Mouse (Mus musculus): ENCODE measurements around the gene Card14.
"Not testable (repeated sequence)": the region's sequence is repeated elsewhere in the genome, so short reads cannot be mapped to it uniquely, and the experiment has no call there.

The Card14 gene

DNA sequence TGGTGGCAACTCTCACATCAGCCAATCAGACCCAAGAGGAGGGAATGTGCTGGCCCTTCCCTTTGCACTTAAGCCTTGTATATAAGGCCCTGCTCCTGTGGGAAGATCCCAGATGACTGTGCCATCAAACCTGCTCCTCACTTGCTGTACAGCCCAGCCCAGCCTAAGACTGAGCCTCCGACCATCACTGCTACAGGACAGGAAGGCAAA is at the start of gene Card14:
Card14 (plus strand) TSS at position 111 of the 210 bp plus-strand sequence.
- no peak for DNase-seq

DNA sequence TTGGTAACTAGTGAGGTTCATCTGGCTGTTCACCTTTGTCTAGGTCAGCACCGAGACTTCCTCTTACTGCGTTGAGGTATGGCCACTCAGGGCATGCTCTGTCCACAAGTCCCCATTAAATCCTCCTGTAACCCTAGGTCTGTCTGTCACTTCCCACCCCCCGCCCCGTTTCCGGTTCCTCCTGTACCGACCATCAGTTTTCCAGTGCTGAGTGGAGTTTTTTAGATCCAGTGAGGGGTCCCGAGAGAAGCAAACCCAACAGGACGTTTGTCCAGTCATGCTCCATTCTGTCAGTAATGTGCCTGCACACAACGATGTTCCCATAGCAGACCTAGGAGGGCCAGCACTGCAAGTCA is 49.4 kb upstream of the Card14 start:
- DNase-seq, result no peak

DNA sequence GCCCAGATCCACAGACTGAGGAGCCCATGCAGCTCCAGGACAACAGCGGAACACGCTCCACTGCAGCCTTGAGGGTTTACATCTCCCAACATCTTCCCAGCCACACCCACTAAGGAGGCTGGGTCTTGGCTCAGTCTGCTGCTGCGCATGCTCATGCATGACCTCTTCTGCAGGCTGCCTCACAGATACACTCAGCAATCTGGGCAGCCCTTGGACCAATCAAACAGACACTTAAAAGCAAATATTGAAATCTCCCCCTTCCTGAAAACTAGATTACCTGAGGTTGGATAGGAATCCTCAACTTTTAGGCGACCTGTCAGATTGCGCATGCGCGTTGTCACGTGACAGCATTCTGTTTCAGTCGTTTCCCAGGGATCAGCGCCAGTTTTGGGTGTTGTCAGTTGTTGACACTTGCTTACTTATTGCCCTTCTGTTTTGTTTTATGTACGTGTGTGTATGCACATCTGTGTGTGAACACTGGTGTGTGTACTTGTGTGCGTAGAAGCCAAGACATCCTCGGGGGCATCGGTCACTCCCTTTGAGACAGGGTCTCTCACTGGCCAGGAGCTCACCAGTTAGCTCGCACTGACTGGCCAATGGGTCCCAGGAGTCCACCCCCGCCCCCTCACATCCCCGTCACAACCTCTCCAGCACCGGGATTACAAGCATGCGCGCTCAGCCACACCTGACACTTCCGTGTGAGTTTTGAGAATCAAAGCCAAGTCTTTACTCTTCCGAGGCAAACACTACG is 48.8 kb upstream of the Card14 start:
- DNase-seq, result peak; percentile 77

DNA sequence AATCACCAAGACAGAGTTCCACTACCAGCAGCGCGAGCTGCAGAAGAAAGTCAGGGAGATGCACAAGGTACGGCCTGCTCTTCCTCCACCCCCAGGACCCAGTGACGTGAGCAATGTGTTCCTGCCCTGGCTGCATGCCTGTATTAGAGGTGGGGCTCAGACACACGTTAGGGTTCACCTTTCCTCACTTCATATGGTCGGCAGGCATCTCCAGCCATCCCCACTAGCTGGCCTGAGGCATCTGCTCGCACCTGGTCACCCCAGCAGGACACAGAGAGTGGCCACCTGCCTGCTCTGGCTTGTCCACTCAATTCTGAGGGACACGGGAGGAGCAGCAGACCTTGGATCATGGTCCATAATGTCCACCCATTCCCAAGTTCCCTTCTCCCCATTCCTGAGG is 47.6 kb upstream of the Card14 start:
- DNase-seq, result no peak

DNA sequence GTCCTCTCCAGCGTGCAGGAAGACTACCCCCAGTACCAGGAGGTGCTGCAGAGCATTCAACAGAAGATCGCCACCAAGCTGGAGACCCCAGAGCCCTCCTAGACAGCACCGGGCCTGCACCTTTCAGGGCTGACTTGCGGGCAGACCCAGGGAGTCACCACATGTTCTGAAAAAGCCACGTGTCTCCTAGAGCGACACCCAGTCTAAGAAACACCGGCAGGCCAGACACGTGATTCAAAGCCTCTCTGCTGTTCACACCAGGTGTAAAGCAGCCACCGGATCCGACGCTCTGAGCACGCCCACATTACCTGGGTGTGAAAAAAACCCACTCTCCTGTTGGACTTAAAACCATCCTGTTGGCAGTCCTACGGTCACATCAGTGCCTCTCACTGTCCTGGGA is 43.2 kb upstream of the Card14 start:
- no peak for DNase-seq

DNA sequence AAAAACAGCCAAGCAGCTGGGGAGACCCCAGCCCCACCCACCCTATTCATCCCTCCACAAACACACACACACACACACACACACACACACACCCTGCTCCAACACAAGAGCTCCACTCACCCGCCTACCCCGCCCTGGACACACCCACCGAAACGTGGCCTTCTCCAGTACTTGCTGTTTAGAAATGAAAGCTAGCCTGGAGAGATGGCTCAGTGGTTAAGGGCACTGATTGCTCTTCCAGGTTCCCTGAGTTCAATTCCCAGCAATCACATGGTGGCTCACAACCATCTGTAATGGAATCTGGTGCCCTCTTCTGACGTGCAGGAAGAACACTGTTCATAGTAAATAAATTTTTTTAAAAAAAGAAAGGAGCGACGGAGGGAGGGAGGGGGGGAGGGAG is 41.8 kb upstream of the Card14 start:
- DNase-seq, result no peak

DNA sequence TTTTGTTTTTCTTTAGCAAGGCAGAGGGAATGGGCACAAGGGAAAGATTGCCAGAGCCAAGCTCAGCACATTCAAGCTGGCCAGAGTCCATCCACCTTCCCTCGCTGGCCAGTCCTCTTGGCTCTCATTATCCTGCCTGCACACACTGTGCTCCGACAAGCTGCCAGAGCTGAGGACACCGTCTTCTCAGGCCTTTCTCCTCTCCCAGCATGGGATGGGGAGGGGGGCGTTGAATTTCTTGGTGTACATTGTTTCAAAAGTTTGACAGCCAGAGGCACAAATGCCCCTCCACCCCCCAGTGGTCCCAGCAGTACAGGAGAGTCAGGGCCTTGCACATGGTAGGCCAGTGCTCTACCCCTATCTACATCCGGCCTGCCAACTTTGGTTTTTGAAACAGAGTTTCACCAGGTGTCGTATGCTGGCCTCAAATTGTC is 40.3 kb upstream of the Card14 start:
- peak; percentile 79 for DNase-seq

DNA sequence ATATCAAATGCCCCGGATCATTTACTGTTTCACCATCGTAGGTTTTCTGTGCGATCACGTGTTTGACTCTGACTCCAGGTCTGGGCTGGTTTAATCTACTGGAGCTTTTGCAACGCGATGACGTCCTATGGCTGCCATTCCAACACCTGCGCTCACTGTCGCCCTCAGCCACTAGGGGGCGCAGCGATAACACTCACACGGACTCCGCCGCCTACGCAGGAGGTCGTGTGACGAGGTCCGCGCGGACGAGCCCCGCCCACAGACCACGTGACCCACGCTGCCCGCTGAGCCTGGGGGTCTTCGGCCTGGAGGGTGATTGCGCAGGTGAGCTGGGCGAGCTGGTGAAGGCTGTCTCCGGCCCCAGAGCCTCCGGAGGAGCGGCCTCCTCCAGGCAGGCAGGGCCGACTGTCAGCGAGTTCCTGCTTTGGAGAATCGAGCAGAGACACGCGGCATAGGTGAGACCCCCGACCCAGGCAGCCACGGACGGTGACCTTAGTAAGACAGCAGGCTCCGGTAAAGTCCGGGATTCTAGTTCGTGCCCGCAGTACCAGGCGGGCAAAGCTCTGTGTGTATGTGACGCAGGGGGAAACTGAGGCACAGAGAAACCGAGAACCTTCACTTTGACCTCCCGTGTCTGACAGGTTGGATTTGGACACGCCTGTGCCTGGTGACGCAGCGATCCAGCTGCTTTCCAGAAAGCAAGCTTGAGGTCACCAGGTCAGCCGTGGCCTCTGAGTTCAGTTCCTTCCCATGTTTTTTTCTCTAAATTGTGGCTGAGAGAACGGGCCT is 39.6 kb upstream of the Card14 start, which contains the start of gene Gaa:
Gaa (plus strand) TSS at position 120 of the 789 bp plus-strand sequence.
- peak; percentile 92 for DNase-seq

DNA sequence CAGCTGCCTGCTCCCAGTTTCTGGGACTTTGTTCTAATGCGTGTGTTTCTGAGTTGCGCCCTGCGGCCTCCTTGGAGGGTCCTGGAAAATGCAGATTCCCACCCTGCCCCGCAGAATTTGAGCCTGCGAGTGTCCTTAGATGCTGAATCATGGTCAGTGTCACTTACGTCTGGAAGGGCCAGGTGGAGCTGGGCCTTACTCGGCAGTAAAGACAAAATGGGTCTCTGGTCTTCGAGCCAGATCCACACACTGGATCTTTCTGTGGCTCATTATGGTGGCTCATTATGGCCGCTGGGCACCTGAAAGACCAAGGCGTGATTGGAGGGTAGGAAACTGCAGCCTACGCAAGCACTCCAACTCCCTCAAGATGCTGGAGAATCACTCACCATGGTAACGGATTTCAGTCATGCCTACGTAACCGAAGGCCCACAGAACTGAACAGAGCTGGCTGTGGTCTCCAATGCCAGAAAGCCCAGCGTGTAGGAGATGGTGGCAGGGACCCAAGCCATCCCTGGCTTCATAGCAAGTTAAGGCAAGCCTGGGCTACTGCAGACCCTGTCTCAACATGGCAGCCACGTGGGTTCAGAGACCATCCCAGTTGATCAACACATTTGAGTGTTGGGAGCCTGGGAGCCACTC is 38.9 kb upstream of the Card14 start:
- no peak for DNase-seq

DNA sequence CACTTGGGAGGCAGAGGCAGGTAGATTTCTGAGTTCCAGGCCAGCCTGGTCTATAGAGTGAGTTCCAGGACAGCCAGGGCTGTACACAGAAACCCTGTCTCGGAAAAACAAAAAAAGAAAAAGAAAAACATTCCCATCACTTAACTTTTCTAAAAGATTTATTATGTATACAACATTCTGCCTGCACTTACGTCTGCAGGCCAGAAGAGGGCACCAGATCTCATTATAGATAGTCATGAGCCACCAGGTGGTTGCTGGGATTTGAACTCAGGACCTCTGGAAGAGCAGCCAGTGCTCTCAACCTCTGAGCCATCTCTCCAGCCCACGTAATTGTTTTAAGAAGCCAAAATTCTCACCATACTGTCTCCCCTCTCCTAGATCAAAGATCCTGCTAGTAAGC is 35.1 kb upstream of the Card14 start:
- DNase-seq, result not testable (repeated sequence)

DNA sequence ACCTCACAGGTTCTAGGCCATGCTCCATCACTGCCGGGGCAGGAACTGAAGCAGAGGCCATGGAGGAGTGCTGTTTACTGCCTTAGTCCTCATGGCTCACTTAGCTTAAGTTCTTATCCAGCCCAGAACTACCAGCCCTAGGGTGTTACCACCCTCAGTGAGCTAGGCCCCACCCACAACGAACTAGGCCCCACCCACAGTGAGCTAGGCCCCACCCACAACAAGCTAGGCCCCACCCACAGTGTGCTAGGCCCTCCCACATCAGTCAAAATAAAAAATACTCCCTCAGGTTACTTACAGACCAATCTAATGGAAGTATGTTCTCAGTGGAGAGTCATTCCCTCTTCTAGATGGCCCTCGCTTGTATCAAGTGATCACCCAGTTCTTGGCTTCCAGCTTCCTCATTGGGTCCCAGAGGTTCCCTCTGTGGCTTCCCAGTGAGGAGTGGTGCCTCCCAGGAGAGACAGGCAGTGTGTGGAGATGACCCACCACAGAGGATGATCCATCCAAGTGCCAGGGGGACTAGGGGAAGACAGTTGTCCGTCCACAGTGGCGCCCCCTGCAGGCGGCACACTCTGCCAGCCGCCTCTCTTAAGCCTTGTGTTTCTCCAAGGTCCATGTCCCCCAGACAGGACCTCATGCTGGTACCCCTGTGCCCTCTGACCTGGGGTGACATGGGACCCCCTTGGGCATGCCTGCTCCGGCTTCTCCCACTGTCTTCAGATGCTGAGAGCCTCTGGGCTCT is 34.2 kb upstream of the Card14 start:
- no peak for DNase-seq

DNA sequence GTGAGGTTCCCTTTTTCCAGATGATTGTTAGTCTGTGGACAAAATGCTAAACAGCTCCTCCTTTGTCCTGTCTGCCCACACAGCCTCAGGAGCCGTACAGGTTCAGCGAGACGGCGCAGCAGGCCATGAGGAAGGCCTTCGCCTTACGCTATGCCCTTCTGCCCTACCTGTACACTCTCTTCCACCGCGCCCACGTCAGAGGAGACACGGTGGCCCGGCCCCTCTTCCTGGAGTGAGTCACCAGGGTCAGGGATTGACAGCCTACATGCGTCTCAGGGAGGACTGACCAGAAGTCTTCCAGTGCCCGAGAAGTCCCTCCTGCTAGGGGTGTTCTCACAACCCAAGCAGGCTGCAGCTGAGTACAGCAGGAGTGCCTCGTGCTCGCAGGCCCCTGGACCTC is 26.5 kb upstream of the Card14 start:
- DNase-seq, result no peak

DNA sequence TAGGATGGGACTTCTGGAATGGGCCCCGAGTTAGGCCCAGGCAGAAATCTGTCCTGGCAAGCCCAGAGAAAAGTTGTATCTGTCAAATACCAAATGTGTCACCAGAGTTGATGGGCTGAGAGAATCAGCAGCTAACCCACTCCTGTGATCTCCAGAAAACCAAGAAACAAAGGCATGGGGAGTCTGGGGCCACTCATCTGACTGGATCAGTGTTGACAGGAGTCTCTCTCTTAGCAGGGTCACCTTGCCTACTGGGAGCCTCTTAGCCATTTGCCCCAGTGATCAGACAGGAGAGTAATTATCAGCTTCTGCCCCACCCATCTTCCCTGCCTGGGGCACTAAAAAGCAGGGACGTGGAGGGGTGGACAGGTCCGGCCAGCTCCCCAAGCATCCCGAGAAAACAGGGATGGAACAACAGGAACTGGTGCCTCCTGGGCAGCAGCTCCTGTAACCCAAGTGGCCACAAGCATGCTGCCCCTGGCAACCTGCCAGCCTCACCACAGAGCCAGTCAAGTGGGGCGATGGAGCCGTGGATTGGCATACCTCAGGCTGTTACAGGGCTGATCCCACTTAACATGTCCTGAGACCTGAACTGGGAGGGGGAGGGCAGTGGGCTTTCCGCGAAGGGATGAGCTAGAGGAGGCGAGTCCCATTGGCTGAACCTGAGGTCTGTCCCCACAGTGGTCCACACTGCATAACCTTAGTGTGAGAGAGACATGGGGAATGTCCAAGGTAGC is 21.6 kb upstream of the Card14 start:
- DNase-seq, result peak; percentile 45

DNA sequence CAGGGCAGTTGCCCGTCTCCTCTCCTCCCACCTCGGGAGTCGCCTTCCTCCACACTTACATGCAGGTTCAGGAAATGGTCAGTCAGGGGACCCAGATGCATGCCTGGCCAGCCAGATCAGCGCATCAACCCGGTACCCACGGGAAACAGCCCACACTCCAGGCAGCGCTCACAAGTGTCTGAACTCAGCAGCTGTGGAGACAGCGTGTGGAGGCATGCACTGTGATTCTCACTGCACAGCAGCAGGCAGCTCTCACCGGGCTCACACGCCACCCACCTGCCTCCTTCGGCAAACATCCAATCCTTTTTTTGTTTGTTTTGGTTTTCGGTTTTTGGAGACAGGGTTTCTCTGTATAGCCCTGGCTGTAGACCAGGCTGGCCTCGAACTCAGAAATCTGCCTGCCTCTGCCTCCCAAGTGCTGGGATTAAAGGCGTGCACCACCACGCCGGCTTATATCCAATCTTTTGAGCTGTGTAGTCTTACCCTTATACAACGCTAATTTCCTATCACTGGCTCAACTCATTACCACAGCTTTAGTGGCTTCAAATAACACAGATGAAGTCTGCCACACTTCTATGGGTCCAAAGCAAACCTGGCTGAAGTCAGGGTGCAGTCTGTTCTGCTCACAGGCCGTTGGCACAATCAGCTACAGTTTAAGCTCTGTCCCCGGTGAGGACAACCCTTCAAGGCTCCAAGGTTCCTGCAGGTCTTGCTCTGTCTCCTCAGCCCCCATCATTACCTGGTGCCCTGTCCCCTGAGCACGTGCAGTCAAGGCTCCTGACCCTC is 20.2 kb upstream of the Card14 start:
- no peak for DNase-seq

DNA sequence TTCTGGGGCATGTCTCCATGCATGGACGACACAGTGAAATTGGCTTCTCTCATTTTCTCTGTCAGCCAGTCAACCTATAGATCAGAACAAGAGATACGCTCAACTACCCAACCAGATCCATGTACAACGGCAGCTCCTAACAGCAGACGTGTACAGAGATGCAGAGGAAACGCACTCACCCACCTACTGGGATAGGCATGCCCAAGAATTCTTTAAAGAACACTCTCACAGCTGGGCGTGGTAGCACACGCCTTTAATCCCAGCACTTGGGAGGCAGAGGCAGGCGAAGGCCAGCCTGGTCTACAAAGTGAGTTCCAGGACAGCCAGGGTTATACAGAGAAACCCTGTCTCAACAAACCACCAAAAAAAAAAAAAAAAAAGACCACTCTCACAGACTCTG is 14.7 kb upstream of the Card14 start:
- not testable (repeated sequence) for DNase-seq

DNA sequence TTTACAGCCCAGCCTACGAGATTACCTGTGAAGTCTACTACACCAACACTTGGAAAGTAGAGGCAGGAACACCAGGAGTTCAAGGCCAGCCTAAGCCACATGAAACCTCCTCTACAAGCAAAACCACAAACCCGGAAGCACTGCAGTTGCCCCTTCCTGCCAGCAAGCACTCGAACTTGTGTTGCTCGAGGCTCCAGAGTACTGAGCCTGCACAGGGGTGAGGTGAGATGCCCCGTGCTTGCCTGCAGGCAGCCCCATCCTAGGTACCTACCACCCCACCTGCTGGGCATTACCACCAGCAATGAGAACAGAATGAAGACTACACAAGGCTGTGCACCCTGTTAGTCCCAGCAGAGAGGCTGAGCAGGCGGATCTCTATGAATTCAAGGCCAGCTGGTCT is 9.6 kb upstream of the Card14 start:
- no peak for DNase-seq

DNA sequence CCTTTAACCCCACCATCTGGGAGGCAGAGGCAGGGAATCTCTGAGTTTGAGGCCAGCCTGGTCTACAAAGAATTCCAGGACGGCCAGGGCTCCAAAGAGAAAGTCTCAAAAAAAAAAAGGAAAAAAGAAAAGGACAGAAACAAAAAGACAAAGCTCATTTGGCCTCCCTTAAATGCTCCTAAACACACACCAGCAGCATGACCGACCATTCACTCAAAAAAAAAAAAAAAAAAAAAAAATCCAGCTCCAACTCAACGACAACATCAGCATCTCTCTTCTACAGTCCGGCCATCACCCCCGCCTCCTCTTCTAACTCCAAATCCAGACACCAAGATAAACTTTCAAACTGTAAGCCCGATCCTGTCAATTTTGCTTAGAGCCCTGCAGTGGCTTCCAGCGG is 8.7 kb upstream of the Card14 start:
- DNase-seq, result no peak

DNA sequence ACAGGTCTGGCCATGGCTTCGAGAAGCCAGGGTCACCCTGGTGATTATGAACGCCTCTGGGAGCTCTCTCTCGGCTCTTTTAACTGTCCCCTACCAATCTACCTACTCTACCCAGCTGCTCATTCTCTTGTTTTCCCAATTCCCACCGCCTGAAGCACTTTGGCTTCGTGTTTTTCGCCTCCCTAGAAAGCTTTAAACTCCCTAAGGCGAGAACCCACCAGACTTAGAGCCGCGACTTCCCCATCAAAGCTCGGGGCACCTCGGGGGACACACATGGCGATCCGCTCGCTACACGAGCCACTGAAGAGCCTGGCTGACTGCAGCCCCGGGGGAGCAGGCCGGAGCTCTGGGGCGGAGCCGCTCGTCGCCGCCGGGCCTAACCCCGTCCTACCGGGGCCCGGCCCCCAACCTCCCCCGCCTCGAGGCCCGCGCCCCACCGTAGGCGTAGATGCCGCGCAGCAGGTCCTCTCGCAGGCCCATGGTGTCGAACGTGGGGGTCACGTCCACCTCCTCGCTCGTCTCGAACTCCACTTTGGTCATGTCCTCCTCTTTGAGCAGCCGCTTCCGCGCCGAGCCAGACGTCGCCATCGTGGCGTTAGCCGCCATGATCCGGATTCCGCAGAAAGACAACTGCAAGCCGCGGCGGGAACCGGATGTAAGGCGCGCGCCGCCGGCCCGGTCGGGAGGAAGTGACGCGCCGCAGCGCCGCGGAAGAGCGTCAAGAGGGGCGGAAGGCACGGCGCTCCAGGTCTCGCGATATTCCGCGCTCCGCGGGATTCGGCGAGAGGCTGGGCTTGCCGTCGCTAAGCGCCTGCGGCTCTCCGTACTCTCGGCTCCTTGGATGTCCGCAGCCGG is 8.0 kb upstream of the Card14 start, which contains the start of gene Eif4a3:
Eif4a3 (minus strand) TSS at position 699 of the 855 bp plus-strand sequence.
- DNase-seq, result peak; percentile 86

DNA sequence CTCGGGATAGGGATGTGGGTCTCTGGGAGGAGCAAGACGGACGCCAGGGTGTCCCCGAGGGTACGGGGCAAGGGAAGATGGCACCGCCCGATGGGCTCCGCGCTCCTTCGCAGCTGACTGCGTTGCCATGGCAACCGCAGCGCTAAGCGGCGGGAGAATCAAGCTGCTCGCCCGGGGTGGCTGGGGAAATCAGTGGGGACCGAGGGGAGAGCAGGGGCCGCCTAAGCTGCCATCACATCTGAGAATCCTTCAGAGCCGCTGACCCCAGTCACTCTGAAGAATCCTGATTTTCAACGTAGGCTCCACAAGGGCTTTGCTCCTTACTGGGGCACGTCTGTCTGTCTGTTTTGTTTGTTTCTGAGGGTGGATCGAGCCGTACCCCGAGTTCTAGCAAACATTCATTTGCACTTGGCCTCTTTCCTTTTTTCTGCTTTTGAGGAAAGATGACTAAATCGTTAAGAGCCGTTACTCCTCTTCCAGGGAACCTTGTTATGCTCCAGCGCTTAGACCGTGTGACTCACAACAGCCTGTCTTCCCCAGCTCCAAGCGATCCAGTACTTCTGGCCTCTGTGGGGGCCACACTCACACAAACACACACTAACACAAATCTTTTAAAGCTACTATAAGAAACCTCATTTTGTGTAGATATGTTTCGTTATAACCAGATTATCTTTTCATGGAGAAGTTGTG is 7.2 kb upstream of the Card14 start:
- DNase-seq, result no peak

DNA sequence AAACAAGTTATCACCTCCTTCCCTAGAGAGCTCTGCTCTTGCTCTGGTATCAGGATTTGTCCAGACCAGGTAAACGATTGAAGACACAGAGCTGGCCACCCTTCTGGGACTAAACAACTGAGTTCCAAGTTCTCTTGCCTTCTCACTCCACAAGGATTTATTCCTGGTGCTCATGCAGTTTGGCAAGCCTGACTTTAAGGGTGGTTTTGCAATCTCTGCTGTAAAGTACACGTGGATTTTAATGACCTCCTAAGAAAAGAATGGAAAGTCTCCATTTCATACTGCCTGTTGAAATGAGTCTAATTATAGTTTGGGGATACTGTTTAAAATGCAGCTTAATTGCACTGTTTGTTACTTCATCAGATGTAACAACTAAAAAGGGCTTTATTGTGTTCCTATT is 6.6 kb upstream of the Card14 start:
- no peak for DNase-seq
